Mouse (Mus musculus) liver, adult 2 months (tissue): Measurements from ENCODE around the gene Gm43064. TPM values are rescaled to one million over a fixed set of nuclear protein-coding genes. Genes with fewer than 3 reads are reported as not detected.

ENCODE experiments used
- DNase-seq: peaks from one replicate; pipeline ENCODE4 v3.0.0-alpha.2; 2011; ENCODE audit warnings: low read depth, low spot score; ENCODE audit errors: extremely low read depth
- H3K27ac ChIP-seq: fragments of 200-500 bp; replicated peaks from 2 replicates; pipeline ENCODE4 v1.5.1; 2012; ENCODE audit warnings: low read depth, mild to moderate bottlenecking, control low read depth, inconsistent platforms, low read length; ENCODE audit not compliant: insufficient read depth
- H3K27me3 ChIP-seq: fragments of 200-500 bp; 2 replicates; pipeline ENCODE4 v1.6.1; 2012; ENCODE audit warnings: mild to moderate bottlenecking, moderate library complexity, low read length, inconsistent platforms; ENCODE audit not compliant: control insufficient read depth, insufficient read depth
- H3K36me3 ChIP-seq: fragments of 200-500 bp; 2 replicates; pipeline ENCODE4 v1.6.1; 2012; ENCODE audit warnings: low read length, inconsistent platforms; ENCODE audit not compliant: control insufficient read depth, insufficient read depth
- H3K4me1 ChIP-seq: fragments of 200-500 bp; 2 replicates; pipeline ENCODE4 v1.6.1; 2011; ENCODE audit warnings: low read length; ENCODE audit not compliant: control insufficient read depth, insufficient read depth
- H3K4me3 ChIP-seq: fragments of 200-500 bp; 2 replicates; pipeline ENCODE4 v1.5.1; 2011; ENCODE audit warnings: low read depth, mild to moderate bottlenecking, control low read depth, low read length, moderate library complexity; ENCODE audit not compliant: insufficient read depth
- H3K79me2 ChIP-seq: fragments of 200-500 bp; 2 replicates; pipeline ENCODE4 v1.6.1; 2012; ENCODE audit warnings: inconsistent platforms, mild to moderate bottlenecking, low read length, moderate library complexity; ENCODE audit not compliant: control insufficient read depth, insufficient read depth
- H3K9ac ChIP-seq: fragments of 200-500 bp; 2 replicates; pipeline ENCODE4 v1.6.1; 2012; ENCODE audit warnings: low read depth, mild to moderate bottlenecking, control low read depth, inconsistent platforms, low read length
- CTCF ChIP-seq: fragments of 200-500 bp; IDR thresholded peaks from 2 replicates; pipeline ENCODE4 v1.5.1; 2011; ENCODE audit warnings: low read depth, low read length, control low read depth
- POLR2A ChIP-seq: fragments of 200-500 bp; IDR thresholded peaks from 2 replicates; pipeline ENCODE4 v1.6.1; 2011; ENCODE audit warnings: low read length, control low read depth; ENCODE audit not compliant: insufficient read depth; ENCODE audit errors: extremely low read depth
- WGBS: fragments of 180-500 bp; shearing (Covaris S2); methylation state at CpG from one replicate; pipeline ENCODE4 v1.1.7; 2018; 5-methylcytosine and 5-hydroxymethylcytosine counted together
- polyA plus RNA-seq: library from polyadenylated mRNA; depleted of rRNA; stranded (reverse); fragments of >200 nt; gene quantifications from 2 replicates; pipeline ENCODE4 v1.2.3, GENCODE M21; 2012
- total RNA-seq: library from RNA; depleted of rRNA; stranded (reverse); fragments of >200 nt; gene quantifications from 2 replicates; pipeline ENCODE4 v1.2.3, GENCODE M21; 2014

Gm43064 gene
- total and polyA plus RNA-seq, 2 experiments, result 0.05 to 0.55 TPM

DNA sequence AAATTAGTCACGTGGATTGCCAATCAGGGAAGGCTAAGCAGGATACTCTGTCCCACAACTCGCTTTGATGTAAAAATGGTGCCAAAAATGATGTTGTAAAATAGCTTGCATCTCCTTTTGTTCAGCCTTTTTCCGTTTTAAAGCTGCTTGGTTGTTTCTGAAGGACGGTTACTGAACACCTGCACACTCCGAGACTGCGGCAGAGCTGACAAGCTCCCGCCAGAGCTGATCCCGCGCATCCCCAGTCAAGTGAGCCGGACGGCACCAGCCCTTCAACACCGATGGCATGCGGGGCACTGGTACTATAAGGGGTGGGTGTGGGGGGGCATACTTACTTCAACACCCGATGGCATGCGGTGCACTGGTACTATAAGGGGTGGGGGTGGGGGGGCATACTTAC, 35.4 kb upstream of the Gm43064 start:
- H3K36me3 ChIP-seq, result peaks cover 13% of the 10 kb centered on the region
- H3K27me3 ChIP-seq, result no peaks in the 10 kb centered on the region
- H3K9ac ChIP-seq, result no peak overlapping the region
- peaks cover 9% of the 10 kb centered on the region for H3K4me1 ChIP-seq
- DNase-seq, result no peak
- no peak overlapping the region for H3K4me3 ChIP-seq
- TF ChIP-seq CTCF, result no peak
- TF ChIP-seq POLR2A, result no peak
- H3K27ac ChIP-seq, result no peak overlapping the region
- WGBS, result 89% methylated on average over 15 of the region's 15 CpGs
- peaks cover 26% of the 10 kb centered on the region for H3K79me2 ChIP-seq

GRCm38 (mm10) chr3:103777940-103778339, 31.4 kb upstream of the Gm43064 start:
- 89% methylated on average over 11 of the region's 11 CpGs for WGBS
- H3K4me3 ChIP-seq, result no peak overlapping the region
- TF ChIP-seq CTCF, result no peak
- DNase-seq, result no peak
- H3K79me2 ChIP-seq, result peaks cover 42% of the 10 kb centered on the region
- H3K36me3 ChIP-seq, result peaks cover 9% of the 10 kb centered on the region
- no peaks in the 10 kb centered on the region for H3K27me3 ChIP-seq
- no peak overlapping the region for H3K9ac ChIP-seq
- peaks cover 7% of the 10 kb centered on the region; the same call in 1 of the 2 replicates for H3K4me1 ChIP-seq
- H3K27ac ChIP-seq, result no peak overlapping the region

DNA sequence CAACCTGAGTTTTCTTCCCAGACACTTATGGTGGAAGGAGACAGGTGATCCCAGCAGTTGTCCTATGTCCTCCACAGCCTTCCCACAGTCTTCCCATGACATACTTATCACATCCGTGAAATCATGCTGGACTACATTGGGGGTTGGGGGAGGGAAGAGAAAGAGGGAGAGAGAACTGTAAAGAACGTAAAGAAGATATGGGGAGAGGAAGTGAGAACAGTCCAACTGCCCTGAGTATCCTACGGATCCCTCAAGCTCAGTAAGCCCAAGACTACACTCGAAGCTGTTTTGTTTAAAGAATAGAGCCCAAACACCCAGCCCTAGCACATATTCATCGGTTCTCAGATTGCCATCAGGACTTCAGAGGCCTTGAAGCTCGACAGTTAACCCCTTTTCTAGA, 30.7 kb upstream of the Gm43064 start:
- Histone ChIP-seq H3K27me3 (no peaks in the 10 kb centered on the region), H3K36me3 (peaks cover 9% of the 10 kb centered on the region), H3K4me1 (peaks cover 7% of the 10 kb centered on the region), H3K79me2 (peaks cover 45% of the 10 kb centered on the region), H3K4me3 (no peak overlapping the region), H3K27ac (no peak overlapping the region), H3K9ac (no peak overlapping the region)
- no peak for TF ChIP-seq CTCF
- no peak for DNase-seq
- 72% methylated on average over 6 of the region's 6 CpGs for WGBS

- Histone ChIP-seq H3K79me2 (peaks cover 42% of the 10 kb centered on the region), H3K4me1 (peaks cover 10% of the 10 kb centered on the region), H3K27me3 (no peaks in the 10 kb centered on the region), H3K36me3 (peaks cover 9% of the 10 kb centered on the region), H3K27ac (no peak overlapping the region), H3K4me3 (no peak overlapping the region), H3K9ac (no peak overlapping the region)
- no peak for DNase-seq
- WGBS, result 79% methylated on average over 7 of the region's 7 CpGs
- no peak for TF ChIP-seq POLR2A
- no peak for TF ChIP-seq CTCF
Measured at GRCm38 (mm10) chr3:103779183-103779582, 30.2 kb upstream of the Gm43064 start.

- Histone ChIP-seq H3K27me3 (no peaks in the 10 kb centered on the region), H3K36me3 (peaks cover 9% of the 10 kb centered on the region), H3K79me2 (peaks cover 41% of the 10 kb centered on the region), H3K4me1 (peaks cover 14% of the 10 kb centered on the region), H3K27ac (no peak overlapping the region), H3K9ac (no peak overlapping the region), H3K4me3 (no peak overlapping the region)
- 92% methylated on average over 3 of the region's 3 CpGs for WGBS
- TF ChIP-seq POLR2A (no peak), CTCF (no peak)
- no peak for DNase-seq
Measured at GRCm38 (mm10) chr3:103780271-103780670, 29.1 kb upstream of the Gm43064 start.

DNA sequence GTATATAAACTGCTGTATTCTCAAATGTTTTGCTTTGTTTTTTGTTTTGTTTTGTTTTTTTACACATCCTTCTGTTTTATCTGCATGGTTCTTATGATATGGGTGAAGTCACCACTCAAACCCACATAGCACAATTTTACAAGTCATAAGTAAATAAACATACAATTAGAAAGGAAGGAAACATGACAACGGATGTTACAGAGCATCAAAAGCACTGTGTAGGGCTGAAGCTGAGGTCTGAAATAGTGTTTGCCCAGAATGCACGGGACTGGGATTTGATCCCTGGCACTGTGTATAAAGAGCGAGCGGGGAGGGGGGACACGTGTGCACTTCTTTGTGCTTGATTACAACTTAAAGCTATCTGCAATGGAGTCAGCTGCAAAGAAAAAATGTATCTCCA, 28.6 kb upstream of the Gm43064 start:
- no peak overlapping the region for H3K4me3 ChIP-seq
- no peak overlapping the region for H3K9ac ChIP-seq
- no peak for TF ChIP-seq POLR2A
- DNase-seq, result no peak
- no peaks in the 10 kb centered on the region for H3K27me3 ChIP-seq
- peaks cover 7% of the 10 kb centered on the region for H3K36me3 ChIP-seq
- peaks cover 15% of the 10 kb centered on the region for H3K4me1 ChIP-seq
- 66% methylated on average over 5 of the region's 5 CpGs for WGBS
- peaks cover 38% of the 10 kb centered on the region for H3K79me2 ChIP-seq
- no peak overlapping the region for H3K27ac ChIP-seq
